Mouse (Mus musculus) T-helper 17 cell (primary cell): ENCODE data around the gene Celf2.

ENCODE experiments used
- in situ Hi-C, 2 experiments: fragments of 300-600 bp; cut with MboI, MseI; formaldehyde crosslinking; loops; 1 replicate in 1 of 2; 2 replicates in 1 of 2; pipeline ENCODE4 v1.15.1; 2025; ENCODE audit warnings: high pct_unique_total_duplicates in 2 of 2

Gene Celf2

GRCm38 (mm10) chr2:6532341-6532740 lies 977.0 kb downstream of the Celf2 start:
- in situ Hi-C loops: no loop called here

- in situ Hi-C loops: no loop called here
These were observed 981.3 kb downstream of the Celf2 start for GRCm38 (mm10) chr2:6528076-6528475.

- in situ Hi-C loops: no loop called here
These were observed 982.5 kb downstream of the Celf2 start for GRCm38 (mm10) chr2:6526825-6527224.

GRCm38 (mm10) chr2:6526311-6526710 lies 983.1 kb downstream of the Celf2 start:
- in situ Hi-C loops: no loop called here

GRCm38 (mm10) chr2:6523924-6524300 lies 985.5 kb downstream of the Celf2 start:
- in situ Hi-C loops: loop anchor here in 1 of 2 experiments (25.0 kb wide), 2 partner anchors 988 to 1963 kb away; partner anchors contain the start of gene Celf2

- in situ Hi-C loops: loop anchor here in 1 of 2 experiments (25.0 kb wide), 2 partner anchors 989 to 1964 kb away; partner anchors contain the start of gene Celf2
These were observed 986.0 kb downstream of the Celf2 start for GRCm38 (mm10) chr2:6523261-6523923.

GRCm38 (mm10) chr2:6522411-6522810 lies 987.0 kb downstream of the Celf2 start:
- in situ Hi-C loops: loop anchor here in 1 of 2 experiments (25.0 kb wide), 2 partner anchors 990 to 1965 kb away; partner anchors contain the start of gene Celf2

- in situ Hi-C loops: loop anchor here in 1 of 2 experiments (25.0 kb wide), 2 partner anchors 999 to 1974 kb away; partner anchors contain the start of gene Celf2
These were observed 996.2 kb downstream of the Celf2 start for GRCm38 (mm10) chr2:6513176-6513575.

- in situ Hi-C loops: loop anchor here in 1 of 2 experiments (25.0 kb wide), 2 partner anchors 1005 to 1980 kb away; partner anchors contain the start of gene Celf2
These were observed 1002.3 kb downstream of the Celf2 start for GRCm38 (mm10) chr2:6507071-6507470.

- in situ Hi-C loops: loop anchor here in 1 of 2 experiments (25.0 kb wide), 2 partner anchors 1006 to 1981 kb away; partner anchors contain the start of gene Celf2
These were observed 1003.2 kb downstream of the Celf2 start for GRCm38 (mm10) chr2:6505979-6506811.

GRCm38 (mm10) chr2:6505531-6505930 lies 1003.8 kb downstream of the Celf2 start:
- in situ Hi-C loops: loop anchor here in 1 of 2 experiments (25.0 kb wide), 2 partner anchors 1007 to 1982 kb away; partner anchors contain the start of gene Celf2

- in situ Hi-C loops: no loop called here
These were observed 1011.3 kb downstream of the Celf2 start for GRCm38 (mm10) chr2:6498101-6498500.

- in situ Hi-C loops: no loop called here
These were observed 1011.7 kb downstream of the Celf2 start for GRCm38 (mm10) chr2:6497636-6498035.

GRCm38 (mm10) chr2:6493886-6494285 lies 1015.5 kb downstream of the Celf2 start:
- in situ Hi-C loops: no loop called here

- in situ Hi-C loops: no loop called here
These were observed 1018.5 kb downstream of the Celf2 start for GRCm38 (mm10) chr2:6490870-6491269.

- in situ Hi-C loops: no loop called here
These were observed 1019.3 kb downstream of the Celf2 start for GRCm38 (mm10) chr2:6490076-6490475.
